Mouse (Mus musculus) E14TG2a.4 (cell line): Measurements from ENCODE around the gene Magi1.

Experiments
- CTCF ChIP-seq: conservative IDR thresholded peaks from 2 replicates; pipeline ENCODE4 v1.5.1; 2014; ENCODE audit warnings: low read length
- NANOG ChIP-seq: IDR thresholded peaks from 2 replicates; pipeline ENCODE4 v1.6.1; 2014; ENCODE audit warnings: borderline replicate concordance, low read length, mixed read lengths
- POU5F1 ChIP-seq: IDR thresholded peaks from 2 replicates; pipeline ENCODE4 v1.6.1; 2014; ENCODE audit warnings: low read length, borderline replicate concordance

DNA sequence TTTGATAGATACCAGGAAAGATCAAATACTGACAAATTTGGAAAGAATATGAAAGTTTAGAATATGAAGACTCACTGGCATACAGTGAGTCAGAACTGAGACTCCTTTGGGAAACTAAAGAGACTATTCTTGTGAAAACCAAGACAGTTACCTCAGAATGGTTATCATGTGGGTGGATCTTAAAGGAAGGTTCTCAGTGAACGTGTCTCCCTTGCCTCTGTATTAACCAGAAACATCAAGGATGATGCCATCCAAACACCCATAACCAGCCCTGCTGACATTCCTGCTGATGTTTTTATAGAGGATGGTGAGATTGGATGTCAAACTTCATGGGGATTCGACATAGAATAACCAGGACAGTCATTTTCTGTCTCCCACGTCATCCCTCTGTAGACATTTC, 496.7 kb downstream of the Magi1 start:
- TF ChIP-seq CTCF (no peak), NANOG (no peak), POU5F1 (no peak)
